Mouse (Mus musculus) activated CD4-positive, CD25-positive, alpha-beta regulatory T cell (primary cell): ENCODE measurements around the gene 1810065E05Rik. TPM values are rescaled to one million over a fixed set of nuclear protein-coding genes. Genes with fewer than 3 reads are reported as not detected.

Experiments used
- polyA plus RNA-seq, 2 experiments: library from polyadenylated mRNA; unstranded; fragments of 100-300 nt; shearing (Covaris generic); gene quantifications; one replicate each; pipeline ENCODE4 v1.2.1; 2017

Gene 1810065E05Rik
- polyA plus RNA-seq, result not detected

GRCm38 (mm10) chr11:58420815-58421214 lies at the start of gene 1810065E05Rik:
Gene 1810065E05Rik (plus strand): TSS chr11:58421111.

GRCm38 (mm10) chr11:58378763-58379278 lies 42.1 kb upstream of the 1810065E05Rik start, which contains the start of gene Lypd8:
Gene Lypd8 (plus strand): TSS chr11:58379043.

DNA sequence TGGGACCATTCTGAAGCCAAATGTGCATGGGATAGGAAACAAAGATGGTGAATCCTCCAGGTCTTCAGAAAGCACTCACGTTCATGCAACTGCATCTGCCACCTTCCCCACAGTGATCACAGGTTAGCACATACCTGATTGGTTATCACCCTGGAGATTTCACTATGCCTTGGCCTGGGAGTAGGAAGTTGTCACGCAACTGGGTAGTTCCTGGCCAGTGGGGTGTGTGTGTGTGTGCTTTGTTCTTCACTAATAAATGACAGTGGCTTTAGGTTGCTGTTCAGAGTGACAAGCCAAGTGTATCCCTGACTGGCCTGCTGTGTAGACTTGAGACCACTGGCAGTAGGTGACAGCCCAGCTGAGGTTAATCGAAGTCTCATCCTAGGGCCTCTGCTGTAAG lies 11.3 kb downstream of the 1810065E05Rik start, which contains the start of gene Gm12253:
TSS of gene Gm12253 (plus strand) at position 301 of the 400 bp plus-strand sequence.

GRCm38 (mm10) chr11:58452759-58453158 lies 31.8 kb downstream of the 1810065E05Rik start, which contains the start of gene Lypd9:
Gene Lypd9 (minus strand): TSS chr11:58452923.

GRCm38 (mm10) chr11:58462170-58462569 lies 41.3 kb downstream of the 1810065E05Rik start, which contains the start of gene Olfr30:
Gene Olfr30 (minus strand): TSS chr11:58462270.

Other genes with a start within 250 kb of the 1810065E05Rik start
- gene Mrpl22, start 249.4 kb upstream of the 1810065E05Rik start, polyA plus RNA-seq, result 10 to 100 TPM; 51.1 to 66.0 TPM
- 100 to 1,000 TPM; 514 to 718 TPM for gene Igtp, start 221.6 kb upstream of the 1810065E05Rik start, polyA plus RNA-seq
- 100 to 1,000 TPM in 1 of 2 experiments, 10 to 100 TPM in 1; 52.4 to 106 TPM for gene Irgm2, start 221.5 kb upstream of the 1810065E05Rik start, polyA plus RNA-seq
- gene 4930438A08Rik, start 146.3 kb upstream of the 1810065E05Rik start, polyA plus RNA-seq, result not detected
- gene Zfp692, start 114.0 kb upstream of the 1810065E05Rik start, polyA plus RNA-seq, result 10 to 100 TPM; 25.6 to 28.0 TPM
- 10 to 100 TPM; 29.7 to 51.5 TPM for gene Zfp672, start 90.8 kb upstream of the 1810065E05Rik start, polyA plus RNA-seq
- gene Sh3bp5l, start 90.4 kb upstream of the 1810065E05Rik start, polyA plus RNA-seq, result 10 to 100 TPM; 11.3 to 19.7 TPM
- under 1 TPM in 1 of 2 experiments, not detected in 1; 0.21 TPM for gene Lypd8, start 42.1 kb upstream of the 1810065E05Rik start, polyA plus RNA-seq
- under 1 TPM in 1 of 2 experiments, not detected in 1; 0.12 TPM for gene Gm12253, start 11.4 kb downstream of the 1810065E05Rik start, polyA plus RNA-seq
- not detected for gene Lypd9, start 31.8 kb downstream of the 1810065E05Rik start, polyA plus RNA-seq
- gene Olfr30, start 41.2 kb downstream of the 1810065E05Rik start, polyA plus RNA-seq, result not detected
- gene Olfr332, start 71.4 kb downstream of the 1810065E05Rik start, polyA plus RNA-seq, result under 1 TPM in 1 of 2 experiments, not detected in 1; 0.10 TPM
- not detected for gene Olfr331, start 81.5 kb downstream of the 1810065E05Rik start, polyA plus RNA-seq
- not detected for gene Olfr330, start 113.7 kb downstream of the 1810065E05Rik start, polyA plus RNA-seq
- gene Olfr329-ps, start 125.3 kb downstream of the 1810065E05Rik start, polyA plus RNA-seq, result not detected
- not detected for gene Olfr328, start 134.5 kb downstream of the 1810065E05Rik start, polyA plus RNA-seq
- gene Olfr224, start 149.4 kb downstream of the 1810065E05Rik start, polyA plus RNA-seq, result not detected
- not detected for gene Olfr325, start 156.6 kb downstream of the 1810065E05Rik start, polyA plus RNA-seq
- gene Olfr324, start 174.0 kb downstream of the 1810065E05Rik start, polyA plus RNA-seq, result not detected
- gene 2210407C18Rik, start 195.0 kb downstream of the 1810065E05Rik start, polyA plus RNA-seq, result not detected
- gene Olfr323, start 209.4 kb downstream of the 1810065E05Rik start, polyA plus RNA-seq, result under 1 TPM in 1 of 2 experiments, not detected in 1; 0.14 TPM
- gene Trim58, start 219.4 kb downstream of the 1810065E05Rik start, polyA plus RNA-seq, result under 1 TPM; 0.21 to 0.43 TPM
- gene Olfr322, start 237.7 kb downstream of the 1810065E05Rik start, polyA plus RNA-seq, result not detected